Mouse (Mus musculus): ENCODE results near the gene Fam155a. TPM values are rescaled to one million over a fixed set of nuclear protein-coding genes. Genes with fewer than 3 reads are reported as not detected.

The Fam155a gene
- total and polyA plus RNA-seq, 3 experiments, result not detected

DNA sequence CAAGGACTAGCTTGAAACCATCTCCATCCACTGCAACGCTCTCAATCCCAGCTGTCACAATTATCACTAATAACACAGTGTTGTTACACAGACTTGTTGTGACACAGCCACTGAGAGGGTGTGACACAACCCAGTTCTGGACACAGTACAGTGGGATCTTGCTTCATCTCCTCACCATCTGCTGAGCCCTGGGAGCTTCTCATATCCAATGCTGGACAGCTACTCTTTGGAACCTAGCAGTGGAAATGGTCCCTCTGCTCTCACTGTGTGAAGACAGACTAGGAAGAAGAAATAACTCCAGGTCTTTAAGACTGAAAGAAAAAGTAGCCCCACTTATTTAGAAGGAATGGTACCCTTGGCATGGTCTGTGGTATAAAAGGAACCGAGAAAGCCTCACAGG lies 310.3 kb downstream of the Fam155a start:
- dilution Hi-C loops (cut with MboI; ENCODE audit: extremely low pct_ligation_motif_present, extremely low pct_unique_long_range_greater_than_20kb, low sequenced_read_pairs), result no loop called here
- TF ChIP-seq NRF1 (IDR thresholded peaks at IDR 0.05; ENCODE audit: low read depth, low read length) (no peak), RAD21 (IDR thresholded peaks at IDR 0.05; ENCODE audit: low read depth, low read length) (no peak), USF1 (IDR thresholded peaks at IDR 0.05; ENCODE audit: low read depth, low read length) (no peak), MAFK (IDR thresholded peaks at IDR 0.05; ENCODE audit: insufficient replicate concordance, low read length) (no peak), ZC3H11A (IDR thresholded peaks at IDR 0.05; ENCODE audit: low read depth, low read length) (no peak), TCF12 (IDR thresholded peaks at IDR 0.05; ENCODE audit: low read depth, low read length) (no peak), SIN3A (IDR thresholded peaks at IDR 0.05; ENCODE audit: low read length) (no peak), CHD2 (IDR thresholded peaks at IDR 0.05; ENCODE audit: low read length) (no peak)
- Histone ChIP-seq H3K4me1 (ENCODE audit: control insufficient read depth in 1 of 2, insufficient read depth in 2 of 2) (no peaks in the 10 kb centered on the region), H3K27me3 (replicated peaks) (no peaks in the 10 kb centered on the region), H3K4me2 (ENCODE audit: insufficient read depth, low read depth, poor library complexity, severe bottlenecking) (no peak overlapping the region), H3K4me3 (replicated peaks in 1 of 3; ENCODE audit: low read depth in 2 of 3, low read length in 2 of 3, poor library complexity in 1 of 3) (no peak overlapping the region), H3K79me2 (replicated peaks; ENCODE audit: control insufficient read depth, extremely low read depth, insufficient read depth, poor library complexity, severe bottlenecking) (no peaks in the 10 kb centered on the region), H3K9me3 (replicated peaks; ENCODE audit: low read length) (peaks cover 65% of the 10 kb centered on the region), H3K36me3 (replicated peaks in 1 of 2; ENCODE audit: control insufficient read depth in 1 of 2, insufficient read depth in 1 of 2, low read length in 1 of 2) (no peaks in the 10 kb centered on the region), H3K27ac (ENCODE audit: insufficient read depth, low read depth) (no peak overlapping the region), H3K9ac (ENCODE audit: insufficient read depth, low read depth) (no peak overlapping the region)
- in situ Hi-C loops (cut with MboI; ENCODE audit: low pct_ligation_motif_present, low pct_unique_long_range_greater_than_20kb, low sequenced_read_pairs), result no loop called here
- no peak for DNase-seq (ENCODE audit: extremely low read depth)

DNA sequence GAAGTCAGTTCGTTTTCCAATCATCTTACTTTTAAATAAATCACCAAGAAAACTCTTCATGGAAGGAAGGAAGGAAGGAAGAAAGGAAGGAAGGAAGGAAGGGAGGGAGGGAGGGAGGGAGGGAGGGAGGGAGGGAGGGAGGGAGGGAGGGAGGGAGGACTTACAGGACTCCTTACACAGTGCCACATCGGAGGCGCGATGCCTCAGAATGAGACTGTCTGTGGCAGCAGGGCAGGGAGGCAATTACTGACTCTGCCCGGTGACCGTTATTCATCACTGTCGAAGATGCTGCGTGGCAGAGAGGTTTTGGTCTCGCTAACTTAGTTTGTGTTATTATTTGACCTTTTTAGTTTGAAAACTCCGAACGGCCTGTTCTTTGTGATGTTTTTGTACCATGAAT lies 312.3 kb downstream of the Fam155a start:
- Histone ChIP-seq H3K36me3 (replicated peaks in 1 of 2; ENCODE audit: control insufficient read depth in 1 of 2, insufficient read depth in 1 of 2, low read length in 1 of 2) (no peaks in the 10 kb centered on the region), H3K4me1 (ENCODE audit: control insufficient read depth in 1 of 2, insufficient read depth in 2 of 2) (no peaks in the 10 kb centered on the region), H3K27ac (ENCODE audit: insufficient read depth, low read depth) (no peak overlapping the region), H3K9ac (ENCODE audit: insufficient read depth, low read depth) (no peak overlapping the region), H3K9me3 (replicated peaks; ENCODE audit: low read length) (peaks cover 64% of the 10 kb centered on the region), H3K79me2 (replicated peaks; ENCODE audit: control insufficient read depth, extremely low read depth, insufficient read depth, poor library complexity, severe bottlenecking) (no peaks in the 10 kb centered on the region), H3K4me3 (replicated peaks in 1 of 3; ENCODE audit: low read depth in 2 of 3, low read length in 2 of 3, poor library complexity in 1 of 3) (no peak overlapping the region), H3K4me2 (ENCODE audit: insufficient read depth, low read depth, poor library complexity, severe bottlenecking) (no peak overlapping the region), H3K27me3 (replicated peaks) (no peaks in the 10 kb centered on the region)
- no peak for DNase-seq (ENCODE audit: extremely low read depth)
- dilution Hi-C loops (cut with MboI; ENCODE audit: extremely low pct_ligation_motif_present, extremely low pct_unique_long_range_greater_than_20kb, low sequenced_read_pairs) (no loop called here), in situ Hi-C loops (cut with MboI; ENCODE audit: low pct_ligation_motif_present, low pct_unique_long_range_greater_than_20kb, low sequenced_read_pairs) (no loop called here)
- TF ChIP-seq ZMIZ1 (IDR thresholded peaks at IDR 0.05; ENCODE audit: low read depth, low read length), result no peak
- no peak for TF ChIP-seq HCFC1 (IDR thresholded peaks at IDR 0.05; ENCODE audit: low read depth, low read length)
- no peak for TF ChIP-seq RAD21 (IDR thresholded peaks at IDR 0.05; ENCODE audit: low read depth, low read length)
- no peak for TF ChIP-seq NRF1 (IDR thresholded peaks at IDR 0.05; ENCODE audit: low read depth, low read length)
- TF ChIP-seq PAX5 (IDR thresholded peaks at IDR 0.05; ENCODE audit: low read length), result no peak
- no peak for TF ChIP-seq TBP (conservative IDR thresholded peaks at IDR 0.05; ENCODE audit: low read depth, low read length)
- no peak for TF ChIP-seq CTCF (conservative IDR thresholded peaks at IDR 0.05 in 1 of 2, IDR thresholded peaks at IDR 0.05 in 1 of 2; ENCODE audit: low read depth in 2 of 2, low read length in 2 of 2)
- no peak for TF ChIP-seq JUN (IDR thresholded peaks at IDR 0.05; ENCODE audit: insufficient read depth, low read depth, low read length)
- no peak for TF ChIP-seq MAFK (IDR thresholded peaks at IDR 0.05; ENCODE audit: insufficient replicate concordance, low read length)
- no peak for TF ChIP-seq MYC (IDR thresholded peaks at IDR 0.05; ENCODE audit: low read depth, low read length)
- TF ChIP-seq MAX (IDR thresholded peaks at IDR 0.05; ENCODE audit: low read length), result no peak
- no peak for TF ChIP-seq ZNF384 (IDR thresholded peaks at IDR 0.05; ENCODE audit: low read depth, low read length)
- no peak for TF ChIP-seq USF2 (conservative IDR thresholded peaks at IDR 0.05; ENCODE audit: low read depth, low read length)
- TF ChIP-seq ELF1 (IDR thresholded peaks at IDR 0.05; ENCODE audit: low read depth, low read length), result no peak
